Mouse (Mus musculus): Measurements from ENCODE around the gene Lhfp. TPM values are rescaled to one million over a fixed set of nuclear protein-coding genes. Genes with fewer than 3 reads are reported as not detected.
"Not testable (repeated sequence)": the region's sequence is repeated elsewhere in the genome, so short reads cannot be mapped to it uniquely, and the experiment has no call there.

The Lhfp gene
- polyA plus RNA-seq, 1 experiment: 14.7 TPM

DNA sequence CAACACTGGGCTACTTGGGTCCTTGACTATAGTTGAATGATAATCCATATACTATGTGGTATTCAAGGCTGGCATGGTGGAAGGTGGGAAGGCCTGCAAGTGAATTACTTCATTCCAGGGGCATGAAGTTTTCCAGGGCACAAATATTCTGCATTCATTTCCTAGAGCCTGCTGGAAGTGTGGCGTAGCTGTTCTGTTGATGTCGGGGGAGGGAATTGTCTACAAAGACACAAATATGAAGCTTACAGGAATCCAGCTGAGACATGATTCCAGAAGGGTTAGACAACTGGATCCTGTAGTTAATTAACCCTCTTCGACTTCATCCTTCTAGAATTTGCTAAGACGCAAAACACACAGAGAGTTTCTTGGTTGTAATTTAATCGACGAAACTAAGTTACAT lies 60.4 kb downstream of the Lhfp start:
- H3K4me3 ChIP-seq (ENCODE audit: insufficient read depth, low read depth, low read length): no peak overlapping the region
- H3K4me1 ChIP-seq (ENCODE audit: control insufficient read depth, insufficient read depth, insufficient read length, low read length): peaks cover 3% of the 10 kb centered on the region; the same call in 1 of the 2 replicates
- no peak overlapping the region for H3K27ac ChIP-seq (replicated peaks; ENCODE audit: low read depth, low read length)

DNA sequence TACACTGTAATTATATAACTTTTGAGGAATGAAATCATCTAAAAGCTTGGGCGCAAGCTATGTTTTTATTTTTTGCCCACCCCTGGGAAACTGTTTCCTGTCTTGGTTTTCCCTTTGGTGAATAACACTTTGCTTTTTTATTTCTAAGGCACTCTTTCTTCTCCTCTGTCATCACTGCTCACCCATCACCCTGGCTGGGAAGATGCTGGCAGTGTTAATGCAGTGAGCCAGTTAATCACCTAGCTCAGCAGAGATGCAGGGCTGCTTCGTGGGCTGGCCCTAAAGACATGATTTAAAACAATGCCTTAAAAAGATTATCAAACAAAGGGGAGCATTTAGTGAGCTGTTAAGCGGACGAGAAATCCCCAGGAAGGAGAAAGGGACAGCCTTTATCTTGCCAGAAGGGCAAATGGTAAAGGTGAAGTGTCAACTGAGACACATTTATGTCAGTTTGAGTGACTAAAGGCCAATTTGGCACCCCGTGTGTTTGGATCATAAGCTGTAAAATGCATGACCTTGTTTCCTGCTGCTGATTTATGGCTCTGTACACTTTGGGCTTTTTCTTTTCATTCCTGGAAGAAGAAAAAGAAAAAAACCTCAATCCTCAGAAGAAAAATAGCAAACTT lies 60.9 kb downstream of the Lhfp start:
- Histone ChIP-seq H3K4me3 (ENCODE audit: insufficient read depth, low read depth, low read length) (no peak overlapping the region), H3K27ac (replicated peaks; ENCODE audit: low read depth, low read length) (no peak overlapping the region), H3K4me1 (ENCODE audit: control insufficient read depth, insufficient read depth, insufficient read length, low read length) (peaks cover 3% of the 10 kb centered on the region; the same call in 1 of the 2 replicates)

DNA sequence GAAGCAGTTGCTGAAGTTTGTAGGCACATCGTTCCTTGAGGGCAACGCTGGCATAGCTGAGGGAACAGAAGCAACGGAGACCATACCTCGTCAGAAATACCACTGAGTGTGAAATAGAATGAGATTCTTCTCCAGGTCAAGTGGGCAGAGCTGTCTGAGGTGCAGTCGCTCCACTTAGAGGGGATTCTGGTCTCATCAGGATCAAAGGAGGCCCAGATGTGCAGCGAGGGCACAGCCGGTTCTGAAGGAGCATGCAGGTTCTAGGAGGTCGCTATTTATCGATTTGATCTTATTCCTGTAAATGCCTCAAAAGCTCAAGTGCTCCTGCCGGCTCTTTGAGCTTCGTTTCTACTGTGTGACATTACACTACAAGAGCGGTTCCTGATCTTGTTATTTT lies 61.4 kb downstream of the Lhfp start:
- Histone ChIP-seq H3K27ac (replicated peaks; ENCODE audit: low read depth, low read length) (no peak overlapping the region), H3K4me1 (ENCODE audit: control insufficient read depth, insufficient read depth, insufficient read length, low read length) (peaks cover 3% of the 10 kb centered on the region; the same call in 1 of the 2 replicates), H3K4me3 (ENCODE audit: insufficient read depth, low read depth, low read length) (no peak overlapping the region)

DNA sequence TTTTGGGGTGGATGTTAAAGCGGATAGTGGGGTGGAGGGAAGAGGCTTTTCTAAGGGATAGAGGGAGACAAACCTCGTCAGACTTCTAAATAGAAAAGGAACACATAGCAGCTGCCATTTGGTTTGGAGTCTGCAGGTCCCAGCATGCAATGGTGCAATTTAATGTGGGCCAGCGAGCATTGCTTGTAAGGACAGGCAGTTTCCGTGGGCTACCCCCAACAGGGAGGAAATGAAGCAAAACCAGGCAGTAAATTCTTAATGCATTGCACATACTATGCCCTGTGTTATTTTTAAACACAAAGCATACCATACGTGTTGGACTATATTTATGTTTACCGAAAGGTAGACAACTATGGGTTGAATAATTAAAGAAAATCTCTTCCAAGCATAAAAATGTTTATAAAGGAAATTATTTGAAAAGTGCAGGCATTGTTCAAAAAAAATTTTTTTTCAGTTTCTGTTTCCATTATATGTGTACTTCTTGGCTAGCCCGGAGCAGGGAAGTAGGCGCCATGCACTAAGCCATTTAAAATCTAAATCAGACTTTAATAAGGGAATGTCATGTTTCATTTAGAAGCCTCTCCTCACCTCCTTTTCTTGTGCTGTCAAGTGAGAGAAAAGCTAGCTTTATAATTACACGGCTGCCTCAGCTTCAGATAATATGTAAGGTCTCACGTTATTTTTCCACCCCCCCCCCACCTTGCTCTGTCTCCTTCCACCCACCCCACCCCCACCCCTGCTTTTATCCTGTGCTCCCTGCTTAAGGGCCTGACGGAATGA lies 67.5 kb downstream of the Lhfp start:
- no peak overlapping the region for H3K27ac ChIP-seq (replicated peaks; ENCODE audit: low read depth, low read length)
- no peaks in the 10 kb centered on the region for H3K4me1 ChIP-seq (ENCODE audit: control insufficient read depth, insufficient read depth, insufficient read length, low read length)
- no peak overlapping the region for H3K4me3 ChIP-seq (ENCODE audit: insufficient read depth, low read depth, low read length)

DNA sequence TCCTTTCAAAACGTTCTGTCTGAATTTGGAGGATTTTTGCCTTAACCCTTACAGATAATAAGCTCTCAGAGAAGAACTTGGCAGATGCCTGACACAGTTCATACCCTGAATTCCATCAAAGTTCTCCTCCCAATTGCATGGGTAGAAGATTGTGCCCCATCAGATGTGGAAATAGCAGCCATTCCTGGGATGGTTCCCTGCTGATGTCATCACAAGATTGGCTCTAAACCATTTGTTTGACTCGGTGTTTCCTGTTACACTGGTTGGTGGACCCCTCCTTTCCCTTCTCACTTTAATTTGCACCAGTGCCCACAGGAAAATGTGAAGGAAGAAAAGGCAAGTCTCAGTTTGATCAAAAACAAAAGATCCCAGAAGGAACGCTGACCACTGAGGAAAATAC lies 68.6 kb downstream of the Lhfp start:
- H3K27ac ChIP-seq (replicated peaks; ENCODE audit: low read depth, low read length): no peak overlapping the region
- no peak overlapping the region for H3K4me3 ChIP-seq (ENCODE audit: insufficient read depth, low read depth, low read length)
- H3K4me1 ChIP-seq (ENCODE audit: control insufficient read depth, insufficient read depth, insufficient read length, low read length): no peaks in the 10 kb centered on the region

DNA sequence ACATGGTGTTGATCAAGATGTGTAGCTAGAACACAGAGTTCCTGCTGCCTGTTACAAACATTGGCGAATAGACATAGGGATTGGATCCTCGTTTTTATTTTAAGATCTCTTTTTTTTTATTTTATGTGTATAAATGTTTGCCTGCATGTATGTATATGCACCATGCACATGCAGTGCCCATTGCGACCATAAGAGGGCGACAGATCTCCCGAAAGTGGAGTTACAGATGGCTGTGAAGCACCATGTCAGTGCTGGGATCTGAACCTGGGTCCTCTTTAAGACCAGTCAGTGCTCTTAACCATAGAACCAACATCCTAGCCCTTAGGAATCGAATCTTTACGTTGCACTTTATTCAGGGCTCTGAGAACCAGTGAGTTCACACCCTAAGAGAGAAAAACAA lies 70.7 kb downstream of the Lhfp start:
- H3K27ac ChIP-seq (replicated peaks; ENCODE audit: low read depth, low read length): no peak overlapping the region
- no peak overlapping the region for H3K4me3 ChIP-seq (ENCODE audit: insufficient read depth, low read depth, low read length)
- H3K4me1 ChIP-seq (ENCODE audit: control insufficient read depth, insufficient read depth, insufficient read length, low read length): no peaks in the 10 kb centered on the region

DNA sequence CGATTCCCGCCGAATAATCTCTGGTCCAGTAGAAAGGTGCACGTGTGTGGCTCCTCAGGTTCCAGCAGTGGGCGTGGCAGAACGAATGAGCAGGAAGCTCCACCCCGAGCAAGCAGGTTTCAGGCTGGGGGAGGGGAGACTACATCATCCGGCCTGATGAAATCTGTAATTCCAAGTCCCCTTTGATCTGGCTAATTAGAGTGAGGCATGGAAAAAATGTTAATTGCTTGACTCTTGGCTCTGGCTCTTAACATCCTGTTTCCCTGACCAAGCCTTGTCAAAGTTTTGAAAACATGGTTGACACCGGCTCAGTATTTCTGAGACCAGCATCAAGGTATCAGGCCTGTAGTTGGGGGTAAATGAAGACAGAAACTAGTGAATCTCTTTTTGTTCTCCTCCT lies 77.4 kb downstream of the Lhfp start:
- not testable (repeated sequence) for H3K4me3 ChIP-seq (ENCODE audit: insufficient read depth, low read depth, low read length); H3K27ac ChIP-seq (replicated peaks; ENCODE audit: low read depth, low read length); H3K4me1 ChIP-seq (ENCODE audit: control insufficient read depth, insufficient read depth, insufficient read length, low read length)

DNA sequence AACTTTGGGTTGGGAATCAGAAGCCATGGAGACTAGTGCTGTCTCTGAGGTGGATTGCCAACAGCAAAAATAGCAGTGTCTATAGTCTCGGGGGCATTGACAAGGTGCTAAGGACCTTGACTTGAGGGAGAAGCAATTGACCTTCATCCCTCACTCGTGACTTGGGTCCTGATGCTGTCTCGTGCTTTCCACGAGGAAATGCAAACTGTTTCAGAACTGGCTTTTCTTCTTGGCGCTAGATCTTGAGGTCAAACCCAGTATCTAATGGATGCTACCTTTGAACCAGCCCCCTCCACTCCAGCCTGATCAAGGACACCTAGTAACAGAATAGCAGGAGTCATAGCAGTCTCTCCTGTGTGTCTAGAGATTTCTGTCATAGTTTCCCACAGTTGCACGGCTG lies 78.7 kb downstream of the Lhfp start:
- no peak overlapping the region for H3K4me3 ChIP-seq (ENCODE audit: insufficient read depth, low read depth, low read length)
- H3K4me1 ChIP-seq (ENCODE audit: control insufficient read depth, insufficient read depth, insufficient read length, low read length): no peaks in the 10 kb centered on the region
- no peak overlapping the region for H3K27ac ChIP-seq (replicated peaks; ENCODE audit: low read depth, low read length)

DNA sequence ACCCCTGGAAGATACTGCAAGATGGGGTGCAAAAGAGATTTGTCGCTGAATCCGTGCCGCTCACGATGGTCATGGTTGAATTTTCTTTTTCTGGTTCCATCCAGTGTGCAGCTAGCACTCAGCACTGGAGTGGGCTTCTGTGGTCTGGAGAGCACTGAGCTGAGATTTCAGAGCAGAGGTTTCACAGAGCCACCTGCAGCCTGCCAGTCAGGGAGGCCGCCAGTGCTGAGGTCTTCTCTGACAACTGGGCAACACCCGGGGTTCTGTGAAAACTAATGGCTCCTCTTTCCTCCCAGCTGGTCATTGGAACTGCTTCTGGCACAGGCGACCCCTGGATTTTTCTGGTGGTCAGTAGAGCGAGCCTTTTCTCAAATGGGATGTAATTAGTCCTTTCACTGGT lies 84.2 kb downstream of the Lhfp start:
- H3K27ac ChIP-seq (replicated peaks; ENCODE audit: low read depth, low read length): no peak overlapping the region
- H3K4me3 ChIP-seq (ENCODE audit: insufficient read depth, low read depth, low read length): no peak overlapping the region
- no peaks in the 10 kb centered on the region for H3K4me1 ChIP-seq (ENCODE audit: control insufficient read depth, insufficient read depth, insufficient read length, low read length)

DNA sequence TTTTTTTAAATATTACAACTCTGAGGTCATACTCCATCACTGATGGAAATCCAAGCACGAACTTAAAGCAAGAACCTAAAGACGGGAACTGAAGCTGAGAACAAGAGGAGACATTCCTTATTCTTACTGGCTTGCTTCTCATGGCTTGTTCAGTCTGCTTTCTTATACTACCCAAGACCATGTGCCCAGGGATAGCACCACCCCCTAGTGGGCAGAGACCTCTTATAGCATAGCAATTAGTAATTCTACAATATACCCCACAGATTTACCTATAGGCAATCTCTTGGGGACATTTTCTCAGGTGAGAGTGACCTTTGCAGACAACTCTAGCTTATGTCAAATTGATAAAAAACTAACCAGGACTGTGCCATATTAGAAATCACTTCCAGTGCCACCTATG lies 97.5 kb downstream of the Lhfp start:
- no peak overlapping the region for H3K4me3 ChIP-seq (ENCODE audit: insufficient read depth, low read depth, low read length)
- no peaks in the 10 kb centered on the region for H3K4me1 ChIP-seq (ENCODE audit: control insufficient read depth, insufficient read depth, insufficient read length, low read length)
- H3K27ac ChIP-seq (replicated peaks; ENCODE audit: low read depth, low read length): no peak overlapping the region

DNA sequence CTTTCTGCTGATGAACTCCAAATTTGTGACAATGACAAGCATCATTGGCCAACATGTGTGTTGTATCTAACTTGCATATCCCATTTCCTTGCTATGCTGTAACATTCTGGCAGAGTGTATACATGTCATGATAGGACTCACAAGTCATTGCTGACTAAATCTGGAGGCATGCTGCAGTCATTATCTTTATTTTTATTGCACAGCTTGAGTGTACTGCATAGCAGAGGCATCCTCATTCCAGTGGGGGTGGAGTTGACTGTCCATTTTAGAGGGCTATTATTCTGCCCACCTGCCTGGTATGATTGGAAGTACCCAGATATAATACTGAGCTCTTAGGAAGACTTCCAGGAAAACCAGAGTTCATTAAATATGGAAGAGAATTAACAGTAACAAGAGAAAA lies 97.9 kb downstream of the Lhfp start:
- Histone ChIP-seq H3K4me3 (ENCODE audit: insufficient read depth, low read depth, low read length) (no peak overlapping the region), H3K27ac (replicated peaks; ENCODE audit: low read depth, low read length) (no peak overlapping the region), H3K4me1 (ENCODE audit: control insufficient read depth, insufficient read depth, insufficient read length, low read length) (no peaks in the 10 kb centered on the region)

DNA sequence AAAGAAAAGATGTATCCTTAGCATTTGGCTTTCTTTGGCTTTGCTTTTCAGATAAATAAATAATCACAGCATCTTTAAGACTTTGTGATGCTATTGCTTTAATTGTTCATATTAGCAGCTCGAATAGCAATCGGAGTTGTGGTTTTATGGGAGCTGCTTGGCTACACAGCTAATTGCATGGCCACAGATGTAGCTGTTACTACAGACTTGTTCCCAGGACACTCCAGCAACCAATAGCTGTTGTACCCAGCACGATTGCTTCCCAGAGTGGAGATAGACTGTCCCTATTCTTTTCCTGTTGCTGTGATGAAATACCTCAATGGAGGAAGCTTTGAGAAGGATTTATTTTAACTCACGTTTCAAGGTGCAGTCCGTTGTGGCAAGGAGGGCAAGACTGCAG lies 98.3 kb downstream of the Lhfp start:
- H3K4me3 ChIP-seq (ENCODE audit: insufficient read depth, low read depth, low read length): no peak overlapping the region
- H3K27ac ChIP-seq (replicated peaks; ENCODE audit: low read depth, low read length): no peak overlapping the region

DNA sequence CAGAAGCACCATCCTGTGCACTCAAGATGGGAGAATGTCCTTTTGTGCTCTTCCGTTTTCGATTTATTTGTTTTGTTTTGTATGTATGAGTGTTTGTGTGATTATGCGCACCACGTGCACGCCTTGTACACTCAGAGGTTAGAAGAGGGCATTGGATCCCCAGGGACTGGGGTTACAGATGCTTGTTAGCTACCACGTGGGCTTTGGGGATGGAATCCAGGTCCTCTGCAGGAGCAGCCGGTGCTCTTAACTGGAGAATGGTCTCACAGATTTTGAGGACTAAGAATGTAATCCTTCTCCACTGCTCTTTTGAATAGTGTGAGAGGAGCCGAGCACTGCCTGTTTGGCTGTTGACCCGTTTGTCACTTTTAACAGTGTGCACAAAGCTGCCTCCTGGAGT lies 101.2 kb downstream of the Lhfp start:
- Histone ChIP-seq H3K4me3 (ENCODE audit: insufficient read depth, low read depth, low read length) (no peak overlapping the region), H3K27ac (replicated peaks; ENCODE audit: low read depth, low read length) (no peak overlapping the region), H3K4me1 (ENCODE audit: control insufficient read depth, insufficient read depth, insufficient read length, low read length) (no peaks in the 10 kb centered on the region)

More for the DNA sequence above, 98.3 kb downstream of the Lhfp start:
- H3K4me1 ChIP-seq (ENCODE audit: control insufficient read depth, insufficient read depth, insufficient read length, low read length): no peaks in the 10 kb centered on the region

DNA sequence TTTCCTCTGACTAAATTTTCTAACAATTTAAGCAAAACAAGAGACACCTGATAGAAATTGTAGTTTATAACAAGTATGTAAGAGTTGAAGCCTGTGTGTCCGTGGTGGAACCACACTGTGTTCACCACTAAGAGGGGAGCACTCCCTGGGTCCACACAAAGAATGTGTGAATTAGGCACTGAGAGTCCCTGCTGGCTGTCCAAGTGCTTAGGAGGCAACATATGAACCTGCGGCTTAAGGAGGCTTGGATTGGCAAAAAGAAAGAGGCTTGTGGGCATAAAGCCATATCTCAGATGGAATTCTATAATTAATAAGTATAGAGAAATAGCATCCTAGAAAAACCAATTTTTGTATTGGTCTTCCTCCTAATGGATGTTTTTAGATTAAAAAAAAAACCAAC lies 104.2 kb downstream of the Lhfp start:
- Histone ChIP-seq H3K4me3 (ENCODE audit: insufficient read depth, low read depth, low read length) (no peak overlapping the region), H3K27ac (replicated peaks; ENCODE audit: low read depth, low read length) (no peak overlapping the region), H3K4me1 (ENCODE audit: control insufficient read depth, insufficient read depth, insufficient read length, low read length) (no peaks in the 10 kb centered on the region)

DNA sequence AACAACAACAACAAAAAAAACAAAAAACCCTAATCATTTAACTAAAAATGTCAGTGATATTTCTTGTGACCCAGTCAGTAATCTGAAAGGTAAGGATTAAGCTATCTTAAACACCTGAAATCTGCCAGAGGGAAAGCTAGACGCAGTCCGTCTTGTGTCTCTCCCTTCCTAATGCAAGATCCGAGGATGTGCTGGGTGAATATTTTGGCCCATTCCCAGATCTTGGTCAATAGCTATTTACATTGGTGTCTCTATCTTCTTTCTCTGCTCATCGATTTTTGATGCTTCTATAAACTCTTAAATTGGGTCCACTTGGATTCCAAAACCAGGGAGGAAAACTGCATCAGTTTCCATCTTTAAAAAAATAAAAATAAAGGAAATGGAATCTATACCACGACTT lies 104.6 kb downstream of the Lhfp start:
- no peak overlapping the region for H3K4me3 ChIP-seq (ENCODE audit: insufficient read depth, low read depth, low read length)
- no peak overlapping the region for H3K27ac ChIP-seq (replicated peaks; ENCODE audit: low read depth, low read length)
- no peaks in the 10 kb centered on the region for H3K4me1 ChIP-seq (ENCODE audit: control insufficient read depth, insufficient read depth, insufficient read length, low read length)

DNA sequence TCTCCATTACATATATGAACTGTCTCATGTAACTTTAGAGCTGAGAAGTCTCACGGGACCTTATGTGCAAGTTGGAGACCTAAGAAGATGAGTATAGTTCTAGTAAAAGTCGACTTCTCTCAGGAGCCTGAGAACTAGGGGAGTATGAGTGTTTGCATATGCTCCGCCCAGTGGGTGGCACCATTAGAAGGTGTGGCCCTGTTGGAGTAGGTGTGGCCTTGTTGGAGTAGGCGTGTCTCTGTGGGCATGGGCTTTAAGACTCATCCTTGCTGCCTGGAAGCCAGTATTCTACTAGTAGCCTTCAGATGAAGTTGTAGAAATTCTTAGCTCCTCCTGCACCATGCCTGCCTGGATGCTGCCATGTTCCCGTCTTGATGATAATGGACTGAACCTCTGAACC lies 105.7 kb downstream of the Lhfp start:
- Histone ChIP-seq H3K27ac (replicated peaks; ENCODE audit: low read depth, low read length) (no peak overlapping the region), H3K4me1 (ENCODE audit: control insufficient read depth, insufficient read depth, insufficient read length, low read length) (no peaks in the 10 kb centered on the region), H3K4me3 (ENCODE audit: insufficient read depth, low read depth, low read length) (no peak overlapping the region)
